Mouse (Mus musculus) kidney, adult 8-10 months (tissue): ENCODE data around the gene Slc38a4.

ENCODE experiments used
- DNase-seq, 2 experiments: peaks; one replicate each; pipeline ENCODE4 v3.0.0; 2022

Gene Slc38a4

DNA sequence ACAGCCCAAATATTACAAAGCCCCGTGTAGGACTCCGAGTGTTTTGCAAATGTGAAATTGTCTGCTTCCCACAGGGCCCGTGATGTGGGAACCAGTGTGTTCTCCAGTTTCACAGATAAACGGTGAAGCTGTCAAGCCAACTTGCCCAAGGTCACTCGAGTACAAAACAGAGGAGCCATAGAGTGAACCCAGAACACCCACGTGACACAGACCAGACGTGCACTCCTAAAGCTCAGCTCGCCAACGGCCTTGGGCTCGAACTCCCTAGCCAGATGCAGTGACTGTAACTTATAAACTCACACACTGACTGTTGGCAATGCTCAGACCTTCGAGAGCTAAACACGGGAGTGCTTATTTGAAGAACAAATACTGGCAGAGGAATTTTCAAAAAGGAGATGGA, 5.3 kb downstream of the Slc38a4 start:
- DNase-seq = no peak

DNA sequence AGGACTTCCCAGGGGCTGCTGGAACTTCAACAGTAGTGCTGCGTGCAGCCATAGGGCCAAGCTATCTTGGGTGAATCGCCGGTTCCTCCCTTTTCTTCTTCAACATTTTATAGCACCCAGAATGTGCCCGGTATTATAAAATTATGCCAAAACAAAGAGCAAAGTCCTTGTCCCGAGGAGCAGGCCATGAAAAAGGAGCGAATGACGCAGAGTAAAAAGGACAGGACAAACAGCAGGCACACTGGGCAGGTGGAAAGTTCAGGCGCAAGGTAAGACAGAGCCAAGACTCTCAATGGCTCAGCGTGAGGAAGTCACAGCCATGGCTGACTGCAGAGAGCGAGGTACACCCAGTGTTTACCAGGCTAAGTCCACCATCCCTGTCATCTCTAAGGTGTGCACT, 5.7 kb downstream of the Slc38a4 start:
- no peak for DNase-seq

- DNase-seq = no peak
Observed at GRCm38 (mm10) chr15:97049281-97049841, 6.4 kb downstream of the Slc38a4 start.

DNA sequence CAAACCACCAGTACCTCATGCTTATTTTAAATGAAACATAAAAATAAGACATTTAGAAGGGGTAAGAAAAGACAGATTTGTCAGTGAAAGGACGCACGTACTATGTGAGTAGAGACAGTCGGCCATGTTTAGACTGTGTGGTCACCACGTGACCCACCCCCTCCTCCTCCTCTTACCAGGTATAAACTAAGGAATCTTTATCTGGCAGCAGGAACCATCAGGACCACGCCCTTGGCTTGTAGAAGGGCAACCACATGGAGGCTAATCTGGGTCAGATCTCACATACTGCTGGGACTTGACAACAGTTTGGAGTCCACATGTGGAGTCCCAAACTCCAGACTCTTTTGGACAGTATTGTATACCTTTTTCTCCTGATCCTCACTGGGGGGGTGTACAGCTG, 7.5 kb downstream of the Slc38a4 start:
- no peak for DNase-seq

GRCm38 (mm10) chr15:97043921-97044320, 11.8 kb downstream of the Slc38a4 start:
- DNase-seq = no peak

GRCm38 (mm10) chr15:97042001-97042491, 13.7 kb downstream of the Slc38a4 start:
- no peak for DNase-seq

DNA sequence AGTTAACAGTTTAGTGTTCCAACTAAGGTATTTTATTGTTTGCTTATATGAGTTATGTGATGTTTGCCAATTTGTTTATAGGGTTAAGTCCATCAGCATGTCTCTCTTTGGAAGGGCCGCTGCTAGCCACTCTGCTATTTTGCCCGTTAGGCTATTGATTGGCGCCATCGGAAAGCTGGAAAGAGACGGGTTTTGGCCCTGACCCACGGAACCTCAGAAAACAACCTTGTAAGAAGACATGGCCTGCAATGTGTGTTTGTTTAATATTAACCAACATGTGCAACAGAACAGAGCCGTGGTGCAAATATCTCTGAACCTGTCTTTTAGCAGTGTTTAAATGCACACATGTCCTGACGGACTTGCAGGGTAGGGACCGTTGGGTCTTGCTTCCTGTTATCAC, 14.6 kb downstream of the Slc38a4 start:
- DNase-seq = no peak

GRCm38 (mm10) chr15:97037710-97038109, 18.0 kb downstream of the Slc38a4 start:
- DNase-seq = no peak

GRCm38 (mm10) chr15:97035892-97036291, 19.9 kb downstream of the Slc38a4 start:
- no peak for DNase-seq

DNA sequence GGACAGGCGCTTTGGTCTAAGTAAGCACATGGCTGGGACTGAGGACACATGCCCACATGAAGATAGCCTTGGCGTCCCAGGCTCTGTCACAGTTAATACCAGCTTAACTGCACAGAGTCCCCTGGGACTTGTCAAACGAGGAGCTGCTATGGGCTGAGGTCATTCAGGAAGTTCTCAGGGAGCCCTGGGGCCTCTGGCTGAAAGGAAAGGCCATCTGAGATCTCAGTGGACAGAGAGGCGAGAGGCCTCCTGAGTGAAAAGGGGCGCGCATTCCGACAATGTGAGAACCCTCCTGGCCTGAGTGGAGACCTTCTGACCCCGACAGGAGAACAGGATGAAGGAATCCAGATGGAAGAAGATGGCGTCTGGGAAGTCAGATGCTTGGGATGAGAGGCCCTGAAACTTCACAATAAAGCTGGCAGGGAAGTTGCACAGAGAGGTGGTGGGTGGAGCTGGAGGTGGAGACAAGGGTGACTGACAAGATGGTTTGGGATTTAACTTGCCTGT, 22.2 kb downstream of the Slc38a4 start:
- DNase-seq = no peak

- DNase-seq = no peak
Observed at GRCm38 (mm10) chr15:97031886-97032285, 23.9 kb downstream of the Slc38a4 start.

GRCm38 (mm10) chr15:97030984-97031492, 24.7 kb downstream of the Slc38a4 start:
- DNase-seq = no peak

- DNase-seq = no peak
Observed at GRCm38 (mm10) chr15:97030136-97030535, 25.6 kb downstream of the Slc38a4 start.

GRCm38 (mm10) chr15:97029064-97029791, 26.5 kb downstream of the Slc38a4 start:
- no peak for DNase-seq

DNA sequence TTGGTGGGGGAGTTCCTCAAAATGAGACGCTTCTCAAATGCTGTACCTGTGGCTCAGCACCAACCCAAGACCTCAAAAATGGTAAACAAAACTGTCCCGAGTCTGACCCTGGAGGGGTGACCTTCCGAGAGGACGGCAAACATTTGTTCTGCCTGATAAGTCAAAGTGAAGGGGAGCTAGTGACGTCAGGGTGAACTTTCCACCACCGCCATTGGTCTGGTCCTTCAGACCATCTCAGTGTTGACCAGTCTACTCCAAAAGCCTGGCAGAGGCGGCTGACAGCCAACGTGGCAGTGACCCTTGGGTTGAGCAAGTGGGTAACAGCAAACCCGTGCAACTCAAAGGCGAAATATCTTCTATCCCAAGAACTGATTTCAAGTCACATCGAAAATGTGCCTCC, 27.1 kb downstream of the Slc38a4 start:
- no peak for DNase-seq

DNA sequence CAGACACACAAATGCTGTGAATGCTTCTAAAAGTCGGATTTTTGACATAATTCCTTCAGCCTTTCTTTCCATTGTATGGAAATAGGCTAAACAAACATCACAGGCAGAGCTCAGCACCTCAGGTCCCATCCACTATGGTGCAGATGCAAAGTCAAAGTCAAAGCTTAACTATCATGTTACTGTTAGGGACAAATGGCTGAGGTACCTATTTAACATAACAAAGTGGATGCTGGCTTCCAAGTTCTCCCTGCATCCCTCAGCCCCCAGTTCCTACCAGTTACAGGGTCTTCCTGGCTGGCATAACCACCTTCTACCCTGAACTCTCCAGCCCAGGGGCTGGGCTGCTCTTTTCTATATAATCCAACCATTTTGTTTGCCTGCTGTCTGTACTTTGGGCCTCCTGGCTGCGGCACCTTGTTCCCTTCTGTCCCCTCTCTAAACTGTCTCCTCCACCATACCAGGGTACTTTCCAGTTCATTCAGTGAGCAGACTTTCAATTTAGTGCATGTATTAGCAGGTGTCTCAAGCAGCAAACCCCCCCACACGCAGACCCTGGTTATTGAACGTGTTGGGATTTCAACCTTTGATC, 27.6 kb downstream of the Slc38a4 start:
- no peak for DNase-seq

GRCm38 (mm10) chr15:97026670-97027069, 29.1 kb downstream of the Slc38a4 start:
- no peak for DNase-seq

DNA sequence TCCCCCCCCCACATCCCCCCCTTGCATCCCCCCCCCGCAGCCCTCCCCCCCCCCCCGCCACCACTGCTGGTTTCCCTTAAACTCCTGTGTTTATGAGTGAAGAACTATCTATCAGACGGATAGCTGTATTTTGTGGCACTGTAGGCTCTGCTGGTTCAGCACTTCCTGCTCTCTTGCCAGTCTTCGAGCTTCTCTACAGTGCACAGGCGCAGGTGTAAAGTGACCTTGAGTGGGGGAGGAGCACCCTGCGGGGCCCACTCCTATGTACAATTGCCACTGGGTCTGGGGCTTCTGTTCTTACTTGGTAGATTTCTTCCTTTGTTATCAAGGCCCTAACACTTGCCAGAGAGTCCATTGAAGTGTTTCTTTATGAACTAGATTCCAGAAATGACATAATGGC, 33.0 kb downstream of the Slc38a4 start:
- no peak for DNase-seq

DNA sequence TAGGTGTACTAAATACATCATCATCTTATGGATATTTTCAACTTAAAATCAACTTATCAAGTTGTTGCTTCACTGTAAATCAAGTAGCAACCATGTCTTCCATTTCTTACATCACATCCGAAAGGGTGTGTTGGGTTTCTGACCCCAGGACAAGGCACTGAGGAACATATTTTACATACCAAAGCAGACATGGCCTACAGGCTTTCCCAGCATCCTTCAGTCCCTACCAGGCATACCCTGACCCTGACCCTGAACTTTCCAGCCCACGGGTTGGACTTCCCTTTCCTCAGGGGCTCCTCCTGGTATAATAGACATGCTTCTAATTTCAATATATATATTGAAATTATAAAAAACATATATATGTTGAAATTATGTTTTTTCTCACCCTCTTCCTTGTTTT, 33.5 kb downstream of the Slc38a4 start:
- no peak for DNase-seq

GRCm38 (mm10) chr15:97020221-97020620, 35.5 kb downstream of the Slc38a4 start:
- peak; percentile 23 to 37 for DNase-seq

DNA sequence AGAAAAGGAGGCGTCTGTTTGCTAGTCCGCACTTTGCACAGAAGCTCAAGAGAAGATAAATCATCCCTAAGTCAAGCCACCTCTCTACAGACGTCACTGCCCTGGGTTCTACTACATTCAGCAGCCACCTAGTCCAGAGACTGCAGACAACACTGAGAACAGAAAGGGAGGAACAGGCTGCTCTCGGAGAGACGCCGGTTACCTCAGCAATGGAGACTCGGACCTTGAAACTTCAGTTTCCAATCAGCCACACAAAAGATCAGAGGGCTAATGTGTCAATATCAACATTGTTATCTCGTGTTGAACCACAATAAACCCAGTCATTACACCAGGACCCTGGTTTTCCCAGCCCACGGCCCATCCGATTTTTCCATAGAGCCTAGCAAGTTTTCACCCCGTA, 36.4 kb downstream of the Slc38a4 start:
- no peak for DNase-seq

GRCm38 (mm10) chr15:97017195-97017594, 38.6 kb downstream of the Slc38a4 start:
- no peak for DNase-seq

DNA sequence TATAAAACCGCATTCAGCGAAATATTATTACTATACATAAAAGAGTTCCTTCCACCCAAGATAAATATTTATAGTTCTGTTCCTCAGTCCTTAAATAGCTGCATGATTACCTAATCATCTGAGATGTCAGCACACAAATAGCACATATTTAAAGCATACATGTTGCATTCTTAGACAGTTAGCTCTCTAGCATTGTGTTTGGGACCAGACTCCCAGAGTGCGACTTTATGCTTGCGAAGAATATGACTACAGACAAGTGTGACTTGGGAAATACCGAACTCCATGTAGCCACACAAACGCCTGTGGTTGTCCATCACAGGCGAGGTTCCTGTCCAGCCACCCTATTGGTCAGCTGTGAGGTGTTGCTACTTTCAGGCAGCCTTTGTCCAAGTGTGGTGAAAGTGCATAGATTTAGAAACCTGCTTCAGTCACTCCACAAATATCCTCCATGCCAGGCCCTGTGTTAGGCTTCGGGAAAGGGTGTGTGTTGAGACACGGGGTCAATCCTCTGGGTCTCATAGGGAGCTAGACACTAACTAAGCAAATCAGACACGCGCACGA, 40.6 kb downstream of the Slc38a4 start:
- no peak for DNase-seq
